Mouse (Mus musculus) liver, embryonic 14.5 days (tissue): ENCODE measurements around the gene Txndc12.

Source experiments
- CTCF ChIP-seq: IDR thresholded peaks from 2 replicates; pipeline ENCODE4 v1.5.1; 2016; ENCODE audit warnings: antibody characterized with exemption, low read depth, control low read depth
- EP300 ChIP-seq: IDR thresholded peaks from 2 replicates; pipeline ENCODE4 v1.6.1; 2016; ENCODE audit warnings: antibody characterized with exemption, low read depth

- TF ChIP-seq EP300 (no peak), CTCF (no peak)
Measured at GRCm38 (mm10) chr4:108904076-108904475, 69.7 kb downstream of the Txndc12 start.
